Mouse (Mus musculus) CH12.LX (cell line): Measurements from ENCODE around the gene 1700066M21Rik. TPM values are rescaled to one million over a fixed set of nuclear protein-coding genes. Genes with fewer than 3 reads are reported as not detected.

Source experiments
- DNase-seq: peaks from one replicate; pipeline ENCODE4 v3.0.0-alpha.2; 2013; ENCODE audit errors: extremely low read depth
- H3K27ac ChIP-seq: 2 replicates; pipeline ENCODE4 v1.5.1; 2012; ENCODE audit warnings: low read depth, mild to moderate bottlenecking, control low read depth, moderate library complexity; ENCODE audit not compliant: insufficient read depth
- H3K27me3 ChIP-seq: replicated peaks from 2 replicates; pipeline ENCODE3; 2012; ENCODE audit warnings: inconsistent platforms
- H3K36me3 ChIP-seq, 2 experiments: replicated peaks in 1 of 2; 2 replicates each; pipeline versions ENCODE3 to v1.6.1; 2012; ENCODE audit warnings: inconsistent platforms in 1 of 2, low read length in 1 of 2, mild to moderate bottlenecking in 1 of 2, mixed read lengths in 1 of 2, moderate library complexity in 1 of 2; ENCODE audit not compliant: control insufficient read depth in 1 of 2, insufficient read depth in 1 of 2
- H3K4me1 ChIP-seq, 2 experiments: 2 replicates each; pipeline ENCODE4 v1.6.1; 2012; ENCODE audit warnings: inconsistent platforms in 1 of 2, moderate library complexity in 1 of 2; ENCODE audit not compliant: insufficient read depth in 2 of 2, control insufficient read depth in 1 of 2
- H3K4me2 ChIP-seq: 2 replicates; pipeline ENCODE4 v1.6.1; 2012; ENCODE audit warnings: low read depth, mild to moderate bottlenecking, control low read depth; ENCODE audit not compliant: poor library complexity, insufficient read depth, severe bottlenecking
- H3K4me3 ChIP-seq, 3 experiments: fragments of 150-350 bp in 1 of 3; sonication (generic) in 1 of 3; replicated peaks in 1 of 3; 2 replicates each; pipeline versions ENCODE3 to v1.5.1; 2011 to 2012; ENCODE audit warnings: low read depth in 2 of 3, low read length in 2 of 3, mild to moderate bottlenecking in 2 of 3, moderate library complexity in 2 of 3, control low read depth in 1 of 3, improper control_type of control experiment in 1 of 3, inconsistent platforms in 1 of 3, mixed read lengths in 1 of 3; ENCODE audit not compliant: poor library complexity in 1 of 3
- H3K79me2 ChIP-seq: replicated peaks from 2 replicates; pipeline ENCODE4 v1.6.1; 2012; ENCODE audit warnings: mild to moderate bottlenecking, moderate library complexity; ENCODE audit not compliant: control insufficient read depth, poor library complexity, insufficient read depth, severe bottlenecking; ENCODE audit errors: extremely low read depth
- H3K9ac ChIP-seq: 2 replicates; pipeline ENCODE4 v1.6.1; 2012; ENCODE audit warnings: low read depth, mild to moderate bottlenecking, control low read depth, moderate library complexity; ENCODE audit not compliant: insufficient read depth
- H3K9me3 ChIP-seq: replicated peaks from 2 replicates; pipeline ENCODE3; 2012; ENCODE audit warnings: low read length, inconsistent platforms, mixed read lengths
- BHLHE40 ChIP-seq: IDR thresholded peaks from 2 replicates; pipeline ENCODE4 v1.6.1; 2011; ENCODE audit warnings: mild to moderate bottlenecking, low read depth, low read length, improper control_type of control experiment
- CHD2 ChIP-seq: IDR thresholded peaks from 2 replicates; pipeline ENCODE4 v1.6.1; 2011; ENCODE audit warnings: low read length, improper control_type of control experiment
- CTCF ChIP-seq, 2 experiments: IDR thresholded peaks in 1 of 2; conservative IDR thresholded peaks in 1 of 2; 2 replicates each; pipeline ENCODE4 v1.5.1; 2011 to 2012; ENCODE audit warnings: low read depth in 2 of 2, low read length in 2 of 2, improper control_type of control experiment in 1 of 2, inconsistent platforms in 1 of 2, mild to moderate bottlenecking in 1 of 2, moderate library complexity in 1 of 2
- ELF1 ChIP-seq: IDR thresholded peaks from 2 replicates; pipeline ENCODE4 v1.6.1; 2014; ENCODE audit warnings: low read depth, mild to moderate bottlenecking, inconsistent platforms, low read length, improper control_type of control experiment
- JUND ChIP-seq: conservative IDR thresholded peaks from 2 replicates; pipeline ENCODE4 v1.6.1; 2011; ENCODE audit warnings: low read depth, low read length, improper control_type of control experiment
- MAFK ChIP-seq: IDR thresholded peaks from 2 replicates; pipeline ENCODE4 v1.6.1; 2011; ENCODE audit warnings: low read length, improper control_type of control experiment; ENCODE audit not compliant: insufficient replicate concordance
- MAZ ChIP-seq: IDR thresholded peaks from 2 replicates; pipeline ENCODE4 v1.6.1; 2012; ENCODE audit warnings: low read depth, mild to moderate bottlenecking, inconsistent platforms, low read length, improper control_type of control experiment, moderate library complexity
- MEF2A ChIP-seq: IDR thresholded peaks from 2 replicates; pipeline ENCODE4 v1.6.1; 2014; ENCODE audit warnings: low read depth, mild to moderate bottlenecking, inconsistent platforms, low read length, improper control_type of control experiment, borderline replicate concordance
- NELFE ChIP-seq: IDR thresholded peaks from 2 replicates; pipeline ENCODE4 v1.6.1; 2011; ENCODE audit warnings: low read depth, low read length, improper control_type of control experiment
- NRF1 ChIP-seq: IDR thresholded peaks from 2 replicates; pipeline ENCODE4 v1.6.1; 2014; ENCODE audit warnings: low read depth, mild to moderate bottlenecking, inconsistent platforms, low read length, improper control_type of control experiment, moderate library complexity
- POLR2A ChIP-seq: IDR thresholded peaks from 2 replicates; pipeline ENCODE4 v1.6.1; 2011; ENCODE audit warnings: low read depth, mild to moderate bottlenecking, improper control_type of control experiment, low read length
- RCOR1 ChIP-seq: conservative IDR thresholded peaks from 2 replicates; pipeline ENCODE4 v1.6.1; 2012; ENCODE audit warnings: low read depth, mild to moderate bottlenecking, inconsistent platforms, low read length, improper control_type of control experiment
- SIN3A ChIP-seq: IDR thresholded peaks from 2 replicates; pipeline ENCODE4 v1.6.1; 2012; ENCODE audit warnings: low read length, improper control_type of control experiment, inconsistent platforms
- SMC3 ChIP-seq: IDR thresholded peaks from 2 replicates; pipeline ENCODE4 v1.6.1; 2011; ENCODE audit warnings: low read depth, low read length, improper control_type of control experiment
- TCF12 ChIP-seq: IDR thresholded peaks from 2 replicates; pipeline ENCODE4 v1.6.1; 2014; ENCODE audit warnings: low read depth, mild to moderate bottlenecking, inconsistent platforms, low read length, improper control_type of control experiment
- USF2 ChIP-seq: conservative IDR thresholded peaks from 2 replicates; pipeline ENCODE4 v1.6.1; 2011; ENCODE audit warnings: low read depth, low read length, improper control_type of control experiment
- ZC3H11A ChIP-seq: IDR thresholded peaks from 2 replicates; pipeline ENCODE4 v1.6.1; 2012; ENCODE audit warnings: low read depth, mild to moderate bottlenecking, inconsistent platforms, low read length, improper control_type of control experiment
- ZMIZ1 ChIP-seq: IDR thresholded peaks from 2 replicates; pipeline ENCODE4 v1.6.1; 2012; ENCODE audit warnings: low read depth, mild to moderate bottlenecking, inconsistent platforms, low read length, improper control_type of control experiment
- ZNF384 ChIP-seq: IDR thresholded peaks from 2 replicates; pipeline ENCODE4 v1.6.1; 2012; ENCODE audit warnings: low read depth, low read length, improper control_type of control experiment, inconsistent platforms
- dilution Hi-C: fragments of 300-500 bp; cut with MboI; formaldehyde crosslinking; loops from 2 replicates; pipeline ENCODE4 v1.14.3; 2020; ENCODE audit warnings: low sequenced_read_pairs; ENCODE audit not compliant: extremely low pct_unique_long_range_greater_than_20kb, extremely low pct_ligation_motif_present
- in situ Hi-C: fragments of 300-500 bp; cut with MboI; formaldehyde crosslinking; loops from 3 replicates; pipeline ENCODE4 v1.14.3; 2019; ENCODE audit warnings: low sequenced_read_pairs, low pct_ligation_motif_present, low pct_unique_long_range_greater_than_20kb, mixed read lengths
- polyA plus RNA-seq: library from polyadenylated mRNA; unstranded; fragments of >175 nt; gene quantifications from 2 replicates; pipeline ENCODE4 v1.2.1, GENCODE M21; 2012; ENCODE audit warnings: low read depth; ENCODE audit not compliant: insufficient read length
- total RNA-seq, 2 experiments: library from RNA; depleted of rRNA; stranded (reverse); fragments of 300-350 nt in 1 of 2; fragments of >200 nt in 1 of 2; gene quantifications; 2 replicates each; pipeline ENCODE4 v1.2.3; 2012 to 2014

1700066M21Rik gene
- total and polyA plus RNA-seq, 3 experiments, result 7.0 to 17.4 (median 8.0) TPM

GRCm38 (mm10) chr1:57333550-57334213 is 43.7 kb upstream of the 1700066M21Rik start:
- Histone ChIP-seq H3K27me3 (no peaks in the 10 kb centered on the region), H3K27ac (no peak overlapping the region), H3K9ac (no peak overlapping the region)
- in situ Hi-C loops, result loop anchor here (5.0 kb wide), 1 partner anchor 126 kb away; no protein-coding TSS in a partner anchor
- no peak for TF ChIP-seq ELF1
- no peak for TF ChIP-seq MEF2A
- no peak for TF ChIP-seq CHD2
- TF ChIP-seq SMC3, result no peak
- TF ChIP-seq POLR2A, result no peak
- TF ChIP-seq NRF1, result no peak
- no peak for TF ChIP-seq BHLHE40
- no peak for TF ChIP-seq ZNF384
- TF ChIP-seq TCF12, result no peak
- TF ChIP-seq, all 38 proteins: peak for 0
- dilution Hi-C loops, result no loop called here
- Histone ChIP-seq H3K4me1 (no peaks in the 10 kb centered on the region), H3K4me2 (no peak overlapping the region), H3K4me3 (no peak overlapping the region), H3K36me3 (no peaks in the 10 kb centered on the region), H3K9me3 (no peaks in the 10 kb centered on the region), H3K79me2 (no peaks in the 10 kb centered on the region)
- no peak for DNase-seq

- H3K9me3 ChIP-seq, result no peaks in the 10 kb centered on the region
- no peak overlapping the region for H3K9ac ChIP-seq
- dilution Hi-C loops (no loop called here), in situ Hi-C loops (no loop called here)
- no peak overlapping the region for H3K27ac ChIP-seq
- no peak for DNase-seq
- no peak for TF ChIP-seq MAFK
- TF ChIP-seq ZMIZ1, result no peak
- no peak for TF ChIP-seq ELF1
- TF ChIP-seq USF2, result no peak
- no peak for TF ChIP-seq MAZ
- TF ChIP-seq JUND, result no peak
- no peak for TF ChIP-seq SIN3A
- TF ChIP-seq ZC3H11A, result no peak
- no peak for TF ChIP-seq NELFE
- TF ChIP-seq SMC3, result no peak
- TF ChIP-seq RCOR1, result no peak
- no peak for TF ChIP-seq CTCF (conservative IDR thresholded peaks at IDR 0.05 in 1 of 2, IDR thresholded peaks at IDR 0.05 in 1 of 2; ENCODE audit: low read depth in 2 of 2, low read length in 2 of 2)
- TF ChIP-seq, all 38 proteins: peak for 0
- Histone ChIP-seq H3K79me2 (no peaks in the 10 kb centered on the region), H3K4me3 (no peak overlapping the region), H3K4me1 (peaks cover 0 to 5% of the 10 kb centered on the region in 2 experiments; a peak in 1 of 4 replicates), H3K4me2 (no peak overlapping the region), H3K27me3 (no peaks in the 10 kb centered on the region), H3K36me3 (no peaks in the 10 kb centered on the region)
Measured at GRCm38 (mm10) chr1:57335200-57335599, 42.2 kb upstream of the 1700066M21Rik start.
